Mouse (Mus musculus): Measurements from ENCODE around the gene Dlst. TPM values are rescaled to one million over a fixed set of nuclear protein-coding genes. Genes with fewer than 3 reads are reported as not detected.

Dlst gene
- polyA plus RNA-seq, 1 experiment from 2014 or later, result 91.2 TPM

DNA sequence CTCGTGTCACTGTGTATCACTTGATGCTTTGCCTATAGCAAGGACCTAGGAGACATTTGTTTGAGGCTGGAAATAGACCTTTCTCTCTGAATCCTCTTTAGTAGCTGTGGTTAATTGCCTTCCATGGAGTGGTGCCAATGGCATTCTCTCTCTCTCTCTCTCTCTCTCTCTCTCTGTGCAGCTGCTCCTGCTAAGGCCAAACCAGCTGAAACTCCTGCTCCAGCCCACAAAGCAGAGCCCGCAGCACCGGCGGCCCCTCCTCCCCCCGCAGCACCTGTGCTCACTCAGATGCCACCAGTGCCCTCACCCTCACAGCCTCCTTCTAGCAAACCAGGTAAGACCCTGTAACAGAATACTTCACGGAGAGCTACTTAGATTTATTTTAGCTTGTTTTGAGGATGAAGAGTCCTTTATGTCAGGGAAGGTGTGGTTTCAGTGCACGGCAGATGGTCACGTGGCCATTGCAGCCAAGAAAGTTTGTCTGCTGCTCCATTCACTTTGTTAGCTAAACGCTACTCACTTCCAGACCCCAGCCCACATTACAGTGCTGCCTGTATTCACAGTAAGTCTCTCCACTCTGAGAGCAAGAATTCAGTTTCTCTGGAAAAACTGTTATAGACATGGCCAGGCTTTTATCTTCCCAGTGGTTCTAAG is 11.3 kb downstream of the Dlst start:
- 89% methylated on average over 9 of the region's 9 CpGs for WGBS
- Histone ChIP-seq H3K4me1 (ENCODE audit: control insufficient read depth, insufficient read depth, low read length) (no peaks in the 10 kb centered on the region), H3K4me3 (ENCODE audit: low read depth, low read length) (no peak overlapping the region), H3K27ac (replicated peaks; ENCODE audit: low read depth, low read length) (no peak overlapping the region), H3K4me2 (ENCODE audit: low read depth, low read length) (no peak overlapping the region), H3K9ac (replicated peaks; ENCODE audit: low read length) (no peak overlapping the region), H3K27me3 (ENCODE audit: control insufficient read depth, insufficient read depth, low read length) (no peaks in the 10 kb centered on the region), H3K36me3 (replicated peaks; ENCODE audit: control insufficient read depth, insufficient read depth, low read depth, low read length) (peaks cover 12% of the 10 kb centered on the region), H3K9me3 (replicated peaks; ENCODE audit: control insufficient read depth, low read length) (no peaks in the 10 kb centered on the region)
- ATAC-seq (replicated peaks; ENCODE audit: insufficient number of reproducible peaks, low FRiP score, low TSS enrichment, low read depth) (no peak), DNase-seq (ENCODE audit: low spot score) (no peak)

DNA sequence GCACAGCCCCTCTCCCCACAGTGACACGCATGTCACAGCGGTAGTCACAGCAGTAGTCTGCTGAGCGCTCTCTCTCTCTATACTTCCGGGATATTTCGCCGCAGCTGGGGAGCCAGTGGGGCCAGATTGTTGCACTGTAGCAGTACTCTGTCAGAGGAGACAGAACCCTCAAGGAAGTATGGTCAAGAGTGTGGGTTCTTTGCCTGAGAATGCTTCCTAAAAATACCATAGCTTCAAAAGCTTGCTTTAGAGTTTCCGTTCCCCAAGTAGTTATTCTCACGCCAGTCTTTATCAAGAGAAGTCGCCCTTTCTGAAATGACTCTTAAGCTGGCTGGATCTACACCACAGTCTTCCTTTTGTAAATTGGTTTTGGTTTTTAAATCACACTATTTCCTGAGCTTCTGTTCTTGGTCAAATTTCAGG is 12.5 kb downstream of the Dlst start:
- Histone ChIP-seq H3K4me1 (ENCODE audit: control insufficient read depth, insufficient read depth, low read length) (no peaks in the 10 kb centered on the region), H3K4me3 (ENCODE audit: low read depth, low read length) (no peak overlapping the region), H3K9me3 (replicated peaks; ENCODE audit: control insufficient read depth, low read length) (no peaks in the 10 kb centered on the region), H3K9ac (replicated peaks; ENCODE audit: low read length) (no peak overlapping the region), H3K27ac (replicated peaks; ENCODE audit: low read depth, low read length) (no peak overlapping the region), H3K36me3 (replicated peaks; ENCODE audit: control insufficient read depth, insufficient read depth, low read depth, low read length) (peaks cover 17% of the 10 kb centered on the region), H3K27me3 (ENCODE audit: control insufficient read depth, insufficient read depth, low read length) (no peaks in the 10 kb centered on the region), H3K4me2 (ENCODE audit: low read depth, low read length) (no peak overlapping the region)
- DNase-seq (ENCODE audit: low spot score), result no peak
- WGBS, result 95% methylated on average over 9 of the region's 9 CpGs
- no peak for ATAC-seq (replicated peaks; ENCODE audit: insufficient number of reproducible peaks, low FRiP score, low TSS enrichment, low read depth)

DNA sequence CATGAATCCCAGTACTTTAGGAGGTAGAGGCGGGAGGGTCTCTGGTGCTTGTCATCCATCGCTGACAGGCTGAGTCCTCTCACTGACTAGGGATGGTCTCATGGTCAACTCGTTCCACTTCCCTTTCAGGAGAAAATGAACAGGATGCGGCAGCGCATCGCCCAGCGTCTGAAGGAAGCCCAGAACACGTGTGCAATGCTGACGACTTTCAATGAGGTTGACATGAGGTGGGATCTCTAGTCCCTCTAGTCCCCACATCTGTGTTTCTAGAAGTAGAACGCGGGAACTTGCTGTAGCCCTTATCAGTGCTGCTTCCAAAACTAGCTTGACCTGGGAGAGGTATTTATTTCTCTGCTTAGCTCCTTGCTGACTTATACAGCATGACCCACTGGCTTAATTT is 13.0 kb downstream of the Dlst start:
- WGBS, result 95% methylated on average over 11 of the region's 11 CpGs
- H3K36me3 ChIP-seq (replicated peaks; ENCODE audit: control insufficient read depth, insufficient read depth, low read depth, low read length), result peaks cover 22% of the 10 kb centered on the region
- no peaks in the 10 kb centered on the region for H3K27me3 ChIP-seq (ENCODE audit: control insufficient read depth, insufficient read depth, low read length)
- no peak overlapping the region for H3K27ac ChIP-seq (replicated peaks; ENCODE audit: low read depth, low read length)
- H3K4me2 ChIP-seq (ENCODE audit: low read depth, low read length), result no peak overlapping the region
- DNase-seq (ENCODE audit: low spot score), result no peak
- no peaks in the 10 kb centered on the region for H3K9me3 ChIP-seq (replicated peaks; ENCODE audit: control insufficient read depth, low read length)
- ATAC-seq (replicated peaks; ENCODE audit: insufficient number of reproducible peaks, low FRiP score, low TSS enrichment, low read depth), result no peak
- H3K4me1 ChIP-seq (ENCODE audit: control insufficient read depth, insufficient read depth, low read length), result no peaks in the 10 kb centered on the region
- no peak overlapping the region for H3K4me3 ChIP-seq (ENCODE audit: low read depth, low read length)
- H3K9ac ChIP-seq (replicated peaks; ENCODE audit: low read length), result no peak overlapping the region

DNA sequence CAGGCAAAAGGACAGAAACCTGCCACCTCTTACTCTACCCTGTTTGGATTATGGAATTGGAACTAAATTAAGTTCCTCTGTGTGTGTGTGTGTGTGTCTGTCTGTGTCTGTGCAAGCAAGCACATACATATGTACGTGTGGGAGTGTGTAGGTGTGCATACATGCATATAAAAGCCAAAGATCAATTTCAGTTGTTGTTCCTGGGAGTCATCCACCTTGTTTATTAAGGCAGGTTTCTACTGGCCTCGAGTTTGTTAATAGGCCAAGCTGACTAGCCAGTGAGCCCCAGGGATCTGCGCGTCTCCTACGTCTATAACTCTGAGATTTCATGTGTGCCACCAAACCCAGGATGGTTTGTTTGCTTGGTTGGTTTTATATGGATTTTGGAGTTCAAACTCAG is 14.1 kb downstream of the Dlst start:
- no peaks in the 10 kb centered on the region for H3K9me3 ChIP-seq (replicated peaks; ENCODE audit: control insufficient read depth, low read length)
- peaks cover 23% of the 10 kb centered on the region for H3K36me3 ChIP-seq (replicated peaks; ENCODE audit: control insufficient read depth, insufficient read depth, low read depth, low read length)
- WGBS, result 93% methylated on average over 5 of the region's 5 CpGs
- no peak overlapping the region for H3K4me2 ChIP-seq (ENCODE audit: low read depth, low read length)
- no peaks in the 10 kb centered on the region for H3K27me3 ChIP-seq (ENCODE audit: control insufficient read depth, insufficient read depth, low read length)
- H3K4me3 ChIP-seq (ENCODE audit: low read depth, low read length), result no peak overlapping the region
- ATAC-seq (replicated peaks; ENCODE audit: insufficient number of reproducible peaks, low FRiP score, low TSS enrichment, low read depth), result no peak
- no peaks in the 10 kb centered on the region for H3K4me1 ChIP-seq (ENCODE audit: control insufficient read depth, insufficient read depth, low read length)
- no peak overlapping the region for H3K9ac ChIP-seq (replicated peaks; ENCODE audit: low read length)
- H3K27ac ChIP-seq (replicated peaks; ENCODE audit: low read depth, low read length), result no peak overlapping the region
- no peak for DNase-seq (ENCODE audit: low spot score)

DNA sequence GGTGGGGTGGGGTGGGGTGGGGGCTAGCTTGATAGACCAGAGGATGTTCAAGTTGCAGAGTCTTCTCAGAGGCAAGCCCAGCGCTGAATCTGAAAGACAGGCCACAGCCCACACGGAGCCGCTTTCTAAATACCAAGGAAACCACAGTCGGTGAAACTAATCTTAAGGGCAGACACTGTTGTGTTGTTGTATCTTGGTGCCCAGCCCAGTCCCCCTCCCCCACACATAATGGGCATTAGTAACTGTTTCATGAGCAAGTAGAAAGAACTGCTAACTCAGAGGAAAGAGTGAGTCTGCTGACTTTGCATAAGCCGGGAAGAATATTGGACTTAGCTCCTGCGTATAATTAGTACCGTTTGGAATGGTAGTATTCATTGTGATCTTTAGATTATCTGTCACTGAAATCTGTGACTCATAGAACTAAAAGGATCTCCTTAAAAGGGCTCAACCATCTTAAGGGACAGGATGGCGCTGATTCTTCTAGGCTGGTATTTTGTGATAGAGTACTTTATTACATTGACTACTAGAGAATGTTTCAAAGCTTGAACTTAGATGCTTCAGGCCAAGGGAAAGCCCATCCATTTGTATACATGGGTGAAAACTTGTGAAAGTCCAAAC is 16.5 kb downstream of the Dlst start:
- Histone ChIP-seq H3K4me3 (ENCODE audit: low read depth, low read length) (no peak overlapping the region), H3K36me3 (replicated peaks; ENCODE audit: control insufficient read depth, insufficient read depth, low read depth, low read length) (peaks cover 24% of the 10 kb centered on the region), H3K27me3 (ENCODE audit: control insufficient read depth, insufficient read depth, low read length) (no peaks in the 10 kb centered on the region), H3K4me1 (ENCODE audit: control insufficient read depth, insufficient read depth, low read length) (no peaks in the 10 kb centered on the region), H3K9ac (replicated peaks; ENCODE audit: low read length) (no peak overlapping the region), H3K9me3 (replicated peaks; ENCODE audit: control insufficient read depth, low read length) (no peaks in the 10 kb centered on the region), H3K4me2 (ENCODE audit: low read depth, low read length) (no peak overlapping the region), H3K27ac (replicated peaks; ENCODE audit: low read depth, low read length) (no peak overlapping the region)
- no peak for DNase-seq (ENCODE audit: low spot score)
- no peak for ATAC-seq (replicated peaks; ENCODE audit: insufficient number of reproducible peaks, low FRiP score, low TSS enrichment, low read depth)
- WGBS, result 86% methylated on average over 8 of the region's 8 CpGs

DNA sequence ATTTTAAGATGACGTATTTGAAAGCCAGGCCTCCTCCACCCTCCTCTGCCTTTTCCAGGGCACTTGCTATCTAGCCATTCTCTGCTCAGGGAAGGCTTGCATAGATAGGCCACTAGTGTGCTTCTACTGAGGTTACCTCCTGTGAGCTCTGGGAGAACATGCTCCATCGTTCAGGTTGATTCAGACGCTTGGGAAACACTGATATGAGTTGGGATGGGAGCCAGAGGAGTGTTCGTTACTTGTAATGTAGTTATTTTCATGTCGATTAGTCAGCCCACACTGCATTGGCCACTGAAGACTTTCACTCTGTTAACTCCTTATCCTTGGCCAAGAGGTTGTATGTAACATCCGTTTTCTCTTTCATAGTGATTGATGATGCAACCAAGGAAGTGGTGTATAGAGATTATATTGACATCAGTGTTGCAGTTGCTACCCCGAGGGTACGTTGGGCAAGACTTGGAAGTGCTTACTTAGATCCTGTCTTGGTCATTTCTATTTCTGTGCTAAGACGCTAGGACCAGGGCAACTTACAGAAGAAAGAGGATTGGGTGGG is 18.9 kb downstream of the Dlst start:
- Histone ChIP-seq H3K9ac (replicated peaks; ENCODE audit: low read length) (no peak overlapping the region), H3K9me3 (replicated peaks; ENCODE audit: control insufficient read depth, low read length) (no peaks in the 10 kb centered on the region), H3K27me3 (ENCODE audit: control insufficient read depth, insufficient read depth, low read length) (no peaks in the 10 kb centered on the region), H3K4me3 (ENCODE audit: low read depth, low read length) (no peak overlapping the region), H3K4me1 (ENCODE audit: control insufficient read depth, insufficient read depth, low read length) (no peaks in the 10 kb centered on the region), H3K4me2 (ENCODE audit: low read depth, low read length) (no peak overlapping the region), H3K27ac (replicated peaks; ENCODE audit: low read depth, low read length) (no peak overlapping the region), H3K36me3 (replicated peaks; ENCODE audit: control insufficient read depth, insufficient read depth, low read depth, low read length) (peaks cover 19% of the 10 kb centered on the region)
- no peak for ATAC-seq (replicated peaks; ENCODE audit: insufficient number of reproducible peaks, low FRiP score, low TSS enrichment, low read depth)
- 95% methylated on average over 9 of the region's 9 CpGs for WGBS
- no peak for DNase-seq (ENCODE audit: low spot score)

DNA sequence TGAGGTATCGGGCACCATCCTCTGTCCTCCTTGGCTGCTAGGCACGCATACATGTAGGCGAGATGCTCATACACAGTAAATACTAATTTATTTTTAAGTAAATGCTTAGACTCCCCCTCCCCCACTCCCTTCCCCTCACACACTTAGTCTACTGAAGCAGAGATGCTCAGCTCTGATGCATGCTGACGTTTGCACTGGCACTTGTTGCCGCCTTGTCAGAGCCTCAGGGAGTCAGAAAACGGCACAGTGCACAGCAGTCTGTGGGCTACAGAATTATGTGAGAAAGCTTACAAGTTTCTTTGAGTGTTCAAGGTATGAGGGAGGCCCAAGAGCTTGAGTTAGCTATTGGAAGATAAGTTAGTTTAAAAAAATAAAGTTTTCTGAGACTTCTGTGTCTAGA is 20.7 kb downstream of the Dlst start:
- ATAC-seq (replicated peaks; ENCODE audit: insufficient number of reproducible peaks, low FRiP score, low TSS enrichment, low read depth) (no peak), DNase-seq (ENCODE audit: low spot score) (no peak)
- H3K4me2 ChIP-seq (ENCODE audit: low read depth, low read length), result no peak overlapping the region
- peaks cover 19% of the 10 kb centered on the region for H3K36me3 ChIP-seq (replicated peaks; ENCODE audit: control insufficient read depth, insufficient read depth, low read depth, low read length)
- no peaks in the 10 kb centered on the region for H3K4me1 ChIP-seq (ENCODE audit: control insufficient read depth, insufficient read depth, low read length)
- H3K4me3 ChIP-seq (ENCODE audit: low read depth, low read length), result no peak overlapping the region
- H3K27me3 ChIP-seq (ENCODE audit: control insufficient read depth, insufficient read depth, low read length), result no peaks in the 10 kb centered on the region
- H3K9me3 ChIP-seq (replicated peaks; ENCODE audit: control insufficient read depth, low read length), result no peaks in the 10 kb centered on the region
- WGBS, result 84% methylated on average over 6 of the region's 6 CpGs
- H3K27ac ChIP-seq (replicated peaks; ENCODE audit: low read depth, low read length), result no peak overlapping the region
- H3K9ac ChIP-seq (replicated peaks; ENCODE audit: low read length), result no peak overlapping the region

DNA sequence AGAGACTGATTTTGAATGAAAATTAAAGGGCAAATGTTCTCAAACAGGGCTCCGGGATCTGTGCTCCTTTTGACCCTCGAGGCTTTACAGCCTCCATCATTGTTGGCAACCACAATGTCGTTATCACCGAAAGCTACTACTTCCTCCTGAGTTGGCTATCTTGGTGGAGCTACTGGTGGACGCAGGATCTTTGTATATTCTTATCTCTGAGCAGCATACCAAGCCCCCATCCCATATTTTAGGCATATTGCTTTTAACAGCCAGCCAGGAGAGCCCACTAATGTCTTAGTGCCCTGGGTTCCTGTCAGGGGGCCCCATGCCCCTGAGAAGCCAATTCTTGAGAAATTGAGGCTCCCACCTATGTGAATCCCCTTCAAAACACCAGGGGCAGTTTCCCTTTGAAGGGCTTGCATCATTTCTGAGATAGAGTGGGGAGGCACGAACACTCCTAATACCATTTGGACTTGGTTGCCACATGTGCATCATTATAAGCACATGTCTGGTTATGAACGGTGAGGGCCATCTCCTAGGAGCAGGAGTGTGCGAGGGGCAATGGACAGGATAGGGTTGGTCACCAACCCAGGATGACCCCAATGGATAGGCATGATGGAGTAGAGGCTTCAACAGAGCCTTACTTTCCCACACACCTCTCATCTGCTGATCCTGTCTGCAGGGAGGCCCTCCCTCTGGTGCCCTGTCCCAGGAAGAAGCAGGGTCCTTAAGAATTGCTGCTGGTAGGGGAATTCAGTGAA is 23.6 kb downstream of the Dlst start:
- Histone ChIP-seq H3K27ac (replicated peaks; ENCODE audit: low read depth, low read length) (no peak overlapping the region), H3K4me2 (ENCODE audit: low read depth, low read length) (no peak overlapping the region), H3K36me3 (replicated peaks; ENCODE audit: control insufficient read depth, insufficient read depth, low read depth, low read length) (peaks cover 8% of the 10 kb centered on the region), H3K4me1 (ENCODE audit: control insufficient read depth, insufficient read depth, low read length) (no peaks in the 10 kb centered on the region; the same call in 1 of the 2 replicates), H3K4me3 (ENCODE audit: low read depth, low read length) (no peak overlapping the region), H3K9ac (replicated peaks; ENCODE audit: low read length) (no peak overlapping the region), H3K27me3 (ENCODE audit: control insufficient read depth, insufficient read depth, low read length) (no peaks in the 10 kb centered on the region), H3K9me3 (replicated peaks; ENCODE audit: control insufficient read depth, low read length) (no peaks in the 10 kb centered on the region)
- no peak for DNase-seq (ENCODE audit: low spot score)
- no peak for ATAC-seq (replicated peaks; ENCODE audit: insufficient number of reproducible peaks, low FRiP score, low TSS enrichment, low read depth)
- WGBS, result 91% methylated on average over 8 of the region's 8 CpGs

Data from embryonic facial prominence, embryonic 11.5 days (tissue).